Mouse (Mus musculus): ENCODE data around the gene Prkag3.

- TF ChIP-seq POLR2A (IDR thresholded peaks at IDR 0.05; ENCODE audit: insufficient read length, low read depth) (no peak), TCF12 (IDR thresholded peaks at IDR 0.05; ENCODE audit: insufficient read depth, poor library complexity, severe bottlenecking) (no peak), TCF3 (IDR thresholded peaks at IDR 0.05; ENCODE audit: insufficient read length, low read depth) (no peak), E2F4 (IDR thresholded peaks at IDR 0.05; ENCODE audit: insufficient read depth) (no peak), MYOD1 (IDR thresholded peaks at IDR 0.05; ENCODE audit: control insufficient read depth in 1 of 3, insufficient read length in 2 of 3, low read depth in 2 of 3) (no peak)
These were observed 33.1 kb downstream of the Prkag3 start for GRCm38 (mm10) chr1:74715886-74716285.
